Mouse (Mus musculus) heart, postnatal 0 days (tissue): ENCODE data around the gene St3gal4.

ENCODE experiments used
- CTCF ChIP-seq: IDR thresholded peaks from 2 replicates; pipeline ENCODE4 v1.5.1; 2016; ENCODE audit warnings: antibody characterized with exemption, control low read depth, low read depth
- EP300 ChIP-seq: IDR thresholded peaks from 2 replicates; pipeline ENCODE4 v1.6.1; 2016; ENCODE audit warnings: antibody characterized with exemption, low read depth

- TF ChIP-seq CTCF, result no peak
- no peak for TF ChIP-seq EP300
These were observed 9.5 kb upstream of the St3gal4 start for GRCm38 (mm10) chr9:35128564-35128963.
